ENCODE assay signal across 11 mouse cellular contexts in genomic region chrX:152818996-152819395, GRCm38 (mm10). TPM values are rescaled to one million over a fixed set of nuclear protein-coding genes. Genes with fewer than 3 reads are reported as not detected.
A peak's percentile ranks its signal among the peaks of the same experiment; 100 is the strongest.
DNase-seq lines count a peak whose midpoint lies in the region; ATAC-seq and TF ChIP-seq lines count a peak whose summit lies in the region.
"Had no signal": no experiment of that assay in that cellular context is flagged by ENCODE, and none has a peak within 500 bp of the region (broad histone marks: within the 10 kb centered on the region; RNA-seq: fewer than 3 reads in every experiment).

No protein-coding gene starts in this region.

- peak; percentile 60 for TF ChIP-seq CTCF in heart, postnatal 0 days (IDR thresholded peaks at IDR 0.05; ENCODE audit: low read depth)
- peak; percentile 57 for TF ChIP-seq CTCF in liver, postnatal 0 days (IDR thresholded peaks at IDR 0.05; ENCODE audit: low read depth)
- TF ChIP-seq CTCF in cortical plate, adult 2 months (IDR thresholded peaks at IDR 0.05; ENCODE audit: extremely low read depth, insufficient read depth, low read length) = 0 out of 2 replicates have a peak, but pooled peaks have one; percentile 27

- no peak for TF ChIP-seq POLR2A in cortical plate, adult 2 months (IDR thresholded peaks at IDR 0.05; ENCODE audit: extremely low read depth, insufficient read depth, low read length)

- H3K4me1 ChIP-seq in heart, postnatal 0 days (ENCODE audit: control insufficient read depth, insufficient read depth) = no peaks in the 10 kb centered on the region
- no peaks in the 10 kb centered on the region for H3K4me1 ChIP-seq in liver, postnatal 0 days (ENCODE audit: insufficient read depth)
- no peaks in the 10 kb centered on the region for H3K4me1 ChIP-seq in cortical plate, adult 2 months (ENCODE audit: control insufficient read depth, insufficient read depth, low read length)

- no peaks in the 10 kb centered on the region for H3K27me3 ChIP-seq in heart, postnatal 0 days (ENCODE audit: control insufficient read depth, insufficient read depth, low read length)
- no peaks in the 10 kb centered on the region for H3K27me3 ChIP-seq in liver, postnatal 0 days (ENCODE audit: insufficient read depth, low read length)

- H3K4me3 ChIP-seq in heart, postnatal 0 days (ENCODE audit: low read depth, low read length) = no peak overlapping the region
- H3K4me3 ChIP-seq in liver, postnatal 0 days (ENCODE audit: low read depth, low read length) = no peak overlapping the region
- H3K4me3 ChIP-seq in cortical plate, adult 2 months (ENCODE audit: insufficient read depth, low read length) = no peak overlapping the region

- intact Hi-C loops in heart, postnatal 25 days (cut with DNase I) = loop anchor here (1.0 to 5.0 kb wide), 3 partner anchors 52 to 200 kb away; partner anchors contain the start of gene Shroom2

- no peak overlapping the region for H3K27ac ChIP-seq in heart, postnatal 0 days (ENCODE audit: low read depth)
- no peak overlapping the region for H3K27ac ChIP-seq in liver, postnatal 0 days (ENCODE audit: low read depth)
- no peak overlapping the region for H3K27ac ChIP-seq in cortical plate, adult 2 months (ENCODE audit: insufficient read depth, low read length)
- H3K27ac ChIP-seq: macrophage had no signal

- no peaks in the 10 kb centered on the region for H3K9me3 ChIP-seq in heart, postnatal 0 days (replicated peaks; ENCODE audit: control insufficient read depth, low read length)
- H3K9me3 ChIP-seq in liver, postnatal 0 days (ENCODE audit: low read length) = no peaks in the 10 kb centered on the region

- H3K4me2 ChIP-seq in heart, postnatal 0 days (ENCODE audit: low read depth, low read length) = no peak overlapping the region
- no peak overlapping the region for H3K4me2 ChIP-seq in liver, postnatal 0 days (ENCODE audit: low read depth, low read length)

- no peak for ATAC-seq in heart, postnatal 0 days (ENCODE audit: insufficient read depth, low read depth)
- ATAC-seq in liver, postnatal 0 days = no peak

- H3K36me3 ChIP-seq in heart, postnatal 0 days (replicated peaks; ENCODE audit: control insufficient read depth, insufficient read depth, low read length) = no peaks in the 10 kb centered on the region
- H3K36me3 ChIP-seq in liver, postnatal 0 days (replicated peaks; ENCODE audit: insufficient read depth, low read length) = no peaks in the 10 kb centered on the region

- no peak for TF ChIP-seq EP300 in heart, postnatal 0 days (IDR thresholded peaks at IDR 0.05; ENCODE audit: low read depth)
- TF ChIP-seq EP300 in liver, postnatal 0 days (IDR thresholded peaks at IDR 0.05; ENCODE audit: low read depth) = no peak

- peak; percentile 12 for DNase-seq in heart, postnatal 0 days (ENCODE audit: low spot score)
- DNase-seq in heart, postnatal 25 days (ENCODE audit: low spot score) = no peak
- no peak for DNase-seq in liver, postnatal 0 days
- DNase-seq in liver = no peak
- peak; percentile 16 for DNase-seq in retina, postnatal 7 days (ENCODE audit: low read depth, low spot score)
- no peak for DNase-seq in right cerebral cortex, postnatal 25 days
- DNase-seq: cerebellum, adult 8-10 months; thymus, adult 18-20 months had no signal

- H3K9ac ChIP-seq in heart, postnatal 0 days (replicated peaks; ENCODE audit: low read depth, low read length) = no peak overlapping the region
- no peak overlapping the region for H3K9ac ChIP-seq in liver, postnatal 0 days (replicated peaks)

RNA-seq across cellular contexts. Expression of gene Gpr143, which starts 37.3 kb away (rescaled TPM):
- not detected in 2 replicates for total RNA-seq in heart, postnatal 0 days (2014; rRNA removed; ENCODE audit: low replicate concordance)
- 0.12 TPM in 2 replicates for polyA plus RNA-seq in heart, postnatal 0 days (2015; fragmentation: Nextera tagmentation; extraction: Ambion mirVana)
- not detected for total RNA-seq in heart, postnatal 25 days (2021)
- polyA plus RNA-seq in liver, postnatal 0 days (2015; fragmentation: Nextera tagmentation; extraction: Ambion mirVana) = 0.08 and 0.11 TPM in 2 replicates
- 0.15 and 0.29 TPM in 2 replicates for polyA plus RNA-seq in cortical plate, adult 2 months (2012; rRNA removed)
- total RNA-seq: neutrophil, adult 5-6 weeks had no signal
- polyA plus RNA-seq: macrophage had no signal

RNA-seq across cellular contexts. Expression of gene Shroom2, which starts 49.7 kb away (rescaled TPM):
- 13.5 and 17.1 TPM in 2 replicates for total RNA-seq in heart, postnatal 0 days (2014; rRNA removed; ENCODE audit: low replicate concordance)
- 1.5 and 2.0 TPM in 2 replicates for polyA plus RNA-seq in heart, postnatal 0 days (2015; fragmentation: Nextera tagmentation; extraction: Ambion mirVana)
- total RNA-seq in heart, postnatal 25 days (2021) = 1 to 10 TPM; 2.9 to 4.7 TPM
- polyA plus RNA-seq in liver, postnatal 0 days (2015; fragmentation: Nextera tagmentation; extraction: Ambion mirVana) = 1.6 and 1.7 TPM in 2 replicates
- 68.4 and 69.0 TPM in 2 replicates for polyA plus RNA-seq in cortical plate, adult 2 months (2012; rRNA removed)
- polyA plus RNA-seq: macrophage had no signal

Comparison
In these comparisons a context has a peak if more than half of its experiments do, and no peak if none do; other contexts are left out.
1. DNase-seq: peak in heart, postnatal 0 days (single experiment) and retina, postnatal 7 days (single experiment); none in heart, postnatal 25 days (single experiment), liver, postnatal 0 days (single experiment), liver (single experiment) and right cerebral cortex, postnatal 25 days (single experiment).
2. RNA of gene Shroom2, which starts 49.7 kb away (polyA plus RNA-seq): 68.4 to 69.0 TPM in cortical plate, adult 2 months; 1.5 to 2.0 TPM in heart, postnatal 0 days and 1.6 to 1.7 TPM in liver, postnatal 0 days; every median in the first group is over 10 times any median in the second.
3. Peak in every context shown above with its lines, with median percentiles within 50 percentile points of each other: CTCF ChIP-seq.